Mouse (Mus musculus) retina, postnatal 7 days (tissue): Measurements from ENCODE around the gene Fancl.
A peak's percentile ranks its signal among the peaks of the same experiment; 100 is the strongest.
"Not testable (repeated sequence)": the region's sequence is repeated elsewhere in the genome, so short reads cannot be mapped to it uniquely, and the experiment has no call there.

Source experiments
- DNase-seq: peaks from one replicate; pipeline ENCODE4 v3.0.0-alpha.2; 2012; ENCODE audit warnings: low read depth, low spot score

The Fancl gene

GRCm38 (mm10) chr11:26385971-26386370, at the start of gene Fancl:
TSS of gene Fancl (plus strand) at chr11:26386135.
- DNase-seq: no peak

- DNase-seq: no peak
These were observed 49.1 kb upstream of the Fancl start for GRCm38 (mm10) chr11:26336848-26337247.

GRCm38 (mm10) chr11:26370176-26370575, 15.8 kb upstream of the Fancl start:
- not testable (repeated sequence) for DNase-seq

DNA sequence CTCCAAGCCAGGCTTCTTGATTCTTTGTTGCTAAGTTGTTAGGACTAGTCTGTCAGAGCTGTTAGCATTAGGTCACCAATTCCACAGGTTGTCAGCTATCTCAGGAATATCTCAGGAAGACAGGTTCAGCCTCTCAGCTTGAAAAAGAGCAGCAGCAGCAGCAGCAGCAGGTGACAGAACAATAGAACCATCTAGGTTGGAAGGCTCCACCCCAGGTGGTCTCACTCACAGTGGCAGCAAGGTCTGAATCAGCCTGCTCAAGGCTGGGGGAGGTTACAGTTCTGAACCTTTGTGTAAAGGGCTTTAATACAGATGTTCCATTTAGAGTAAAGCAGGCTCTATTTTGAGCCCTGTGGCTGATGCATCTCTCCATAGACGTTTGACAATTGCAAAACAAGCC, 14.0 kb upstream of the Fancl start:
- not testable (repeated sequence) for DNase-seq

DNA sequence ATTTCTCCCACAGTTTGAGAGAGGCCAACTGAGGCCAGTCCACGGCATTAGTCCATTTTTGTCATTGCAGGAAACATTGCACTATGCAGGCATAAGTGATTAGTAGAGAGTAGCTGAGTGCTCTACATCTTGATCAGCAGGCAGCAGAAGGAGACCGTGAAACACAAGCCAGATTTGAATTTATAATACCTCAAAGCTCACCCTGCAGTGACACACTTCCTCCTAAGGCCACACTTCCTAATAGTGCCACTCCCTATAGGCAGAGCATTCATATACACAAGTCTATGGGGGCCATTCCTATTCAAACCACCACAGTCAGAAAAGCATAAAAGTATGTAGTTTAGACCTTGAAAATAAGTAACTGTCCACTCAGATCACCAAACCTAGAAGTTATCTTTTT, 11.8 kb upstream of the Fancl start:
- no peak for DNase-seq

- DNase-seq: no peak
These were observed 7.9 kb upstream of the Fancl start for GRCm38 (mm10) chr11:26378074-26378473.

GRCm38 (mm10) chr11:26381499-26381898, 4.4 kb upstream of the Fancl start:
- DNase-seq: no peak

- no peak for DNase-seq
These were observed 743 bp downstream of the Fancl start for GRCm38 (mm10) chr11:26386678-26387077.

- peak; percentile 92 for DNase-seq
These were observed 1.2 kb downstream of the Fancl start for GRCm38 (mm10) chr11:26387087-26387611.

GRCm38 (mm10) chr11:26395561-26395960, 9.6 kb downstream of the Fancl start:
- no peak for DNase-seq

GRCm38 (mm10) chr11:26412972-26413371, 27.0 kb downstream of the Fancl start:
- no peak for DNase-seq

DNA sequence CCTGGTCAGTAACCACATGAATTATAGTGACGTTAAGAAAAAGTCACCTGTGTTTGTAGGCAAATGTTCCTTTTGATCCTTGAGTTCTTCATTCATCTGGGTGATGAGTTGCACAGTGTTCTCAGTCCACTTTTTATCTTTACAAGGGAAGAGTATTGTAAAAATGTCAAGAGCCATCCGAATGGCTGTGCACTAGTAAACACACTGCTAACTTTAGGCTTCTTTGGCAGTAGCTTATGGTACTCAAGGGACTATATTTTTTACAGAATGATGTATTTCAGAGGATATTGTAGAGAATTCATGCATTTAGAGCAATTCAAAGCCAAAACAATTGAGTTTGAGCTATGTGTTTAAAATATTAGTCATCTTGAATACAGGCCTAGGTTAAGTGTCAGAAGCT, 35.5 kb downstream of the Fancl start:
- DNase-seq: no peak

DNA sequence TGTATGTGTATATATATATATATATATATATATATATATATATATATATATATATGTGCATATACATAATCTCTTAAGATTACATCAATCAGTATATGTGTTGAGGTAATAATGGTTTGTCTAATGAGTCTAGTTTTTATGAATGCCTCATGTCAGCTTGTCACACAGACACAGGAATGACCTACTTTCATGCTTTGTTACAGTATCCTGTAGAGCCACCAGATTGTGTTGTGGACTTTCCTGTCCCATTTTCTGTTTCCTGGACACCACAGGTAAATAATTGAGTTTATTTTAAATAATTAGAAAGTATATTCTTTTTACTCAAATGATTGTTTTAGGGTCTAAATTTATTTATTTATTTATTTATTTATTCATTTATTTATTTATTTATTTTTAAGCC, 48.3 kb downstream of the Fancl start:
- no peak for DNase-seq

- DNase-seq: no peak
These were observed 51.9 kb downstream of the Fancl start for GRCm38 (mm10) chr11:26437818-26438217.

DNA sequence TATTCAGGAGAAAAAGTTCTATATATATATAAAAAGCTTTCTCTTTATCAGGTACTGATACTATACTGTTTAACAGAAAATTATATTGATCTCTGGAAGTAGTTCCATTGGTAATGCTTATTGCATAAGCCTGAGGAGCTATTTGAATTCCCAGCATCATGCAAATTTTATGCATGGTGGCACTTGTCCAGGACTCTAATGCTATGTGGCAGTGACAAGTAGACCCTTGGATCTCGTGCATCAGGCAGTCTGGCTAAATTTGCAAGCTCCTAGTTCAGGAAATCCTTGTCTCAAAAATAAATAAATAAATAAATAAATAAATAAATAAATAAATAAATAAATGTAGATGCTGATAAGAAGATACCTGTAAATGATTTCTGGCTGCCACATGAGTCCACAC, 55.2 kb downstream of the Fancl start:
- DNase-seq: no peak

DNA sequence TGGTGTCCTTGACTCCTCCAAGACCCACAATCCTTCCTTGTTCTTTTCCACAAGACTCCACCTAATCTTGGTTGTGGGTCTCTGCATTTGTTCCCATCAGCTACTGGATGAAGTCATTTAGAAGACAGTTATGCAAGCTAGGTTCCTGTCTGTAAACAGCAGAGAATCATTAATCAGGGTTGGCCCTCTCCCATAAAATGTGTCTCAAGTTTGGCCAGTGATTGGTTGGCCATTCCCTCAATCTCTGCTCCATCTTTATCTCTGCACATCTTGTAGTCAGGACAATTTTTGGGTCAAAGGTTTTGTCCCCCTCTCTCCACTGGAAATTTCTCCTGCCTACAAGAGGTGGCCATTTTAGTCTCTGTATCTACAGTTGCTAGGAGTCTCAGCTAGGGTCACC, 58.4 kb downstream of the Fancl start:
- DNase-seq: no peak

DNA sequence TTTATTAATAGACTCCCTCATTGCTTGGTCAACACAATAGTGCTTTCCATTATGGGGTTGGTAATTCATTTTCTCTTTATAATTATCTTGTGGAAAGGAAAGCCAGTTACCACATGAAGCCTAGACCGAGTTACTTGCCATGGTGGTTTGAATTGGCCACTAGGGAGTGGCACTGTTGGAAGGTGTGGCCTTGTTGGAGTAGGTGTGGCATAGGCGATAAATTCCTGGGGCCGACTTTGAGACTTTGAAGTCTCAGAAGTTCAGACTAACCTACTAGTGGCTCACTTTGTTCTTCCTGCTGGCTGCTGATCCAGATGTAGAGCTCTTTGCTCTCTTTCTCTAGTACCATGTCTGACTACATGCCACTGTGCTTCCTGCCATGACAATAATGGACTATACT, 63.9 kb downstream of the Fancl start:
- no peak for DNase-seq

GRCm38 (mm10) chr11:26450636-26451035, 64.7 kb downstream of the Fancl start:
- DNase-seq: no peak

GRCm38 (mm10) chr11:26451228-26451627, 65.3 kb downstream of the Fancl start:
- DNase-seq: no peak

DNA sequence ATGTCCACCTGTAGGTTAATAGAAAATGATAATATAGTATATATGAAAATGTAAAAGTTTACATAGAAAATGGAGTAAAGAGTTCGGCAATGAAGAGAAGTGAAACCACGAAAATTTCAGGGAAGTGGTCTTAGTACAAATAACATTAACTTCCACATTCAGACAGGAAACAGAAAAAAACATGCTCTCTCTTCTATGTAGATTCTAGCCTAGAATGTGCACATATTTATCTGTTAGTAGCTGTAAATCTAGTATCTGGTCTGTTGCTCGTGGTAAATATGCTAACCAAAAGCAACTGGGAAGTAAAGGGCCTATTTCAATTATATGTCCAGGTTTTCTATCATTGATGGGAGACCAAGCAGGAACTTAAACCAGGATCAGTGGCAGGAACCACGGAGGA, 66.8 kb downstream of the Fancl start:
- no peak for DNase-seq

DNA sequence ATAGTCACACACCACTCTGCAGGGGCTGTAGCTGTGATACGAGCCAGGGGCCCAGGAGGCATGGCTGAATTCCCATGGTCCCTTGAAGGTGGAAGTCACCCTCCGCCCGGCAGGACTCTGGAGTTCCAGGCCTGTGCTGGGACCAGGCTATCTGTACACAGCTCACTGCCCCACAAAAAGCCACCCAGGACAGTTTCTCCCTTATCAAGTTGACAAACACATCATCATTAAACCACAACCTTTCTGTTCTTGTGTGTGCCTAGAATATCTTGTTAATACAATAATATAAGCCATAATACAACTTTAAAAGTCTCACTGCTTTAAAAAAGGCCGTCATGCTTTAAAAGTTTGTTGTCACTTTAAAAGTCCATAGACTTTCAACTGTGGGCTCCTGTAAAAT, 68.1 kb downstream of the Fancl start:
- no peak for DNase-seq

DNA sequence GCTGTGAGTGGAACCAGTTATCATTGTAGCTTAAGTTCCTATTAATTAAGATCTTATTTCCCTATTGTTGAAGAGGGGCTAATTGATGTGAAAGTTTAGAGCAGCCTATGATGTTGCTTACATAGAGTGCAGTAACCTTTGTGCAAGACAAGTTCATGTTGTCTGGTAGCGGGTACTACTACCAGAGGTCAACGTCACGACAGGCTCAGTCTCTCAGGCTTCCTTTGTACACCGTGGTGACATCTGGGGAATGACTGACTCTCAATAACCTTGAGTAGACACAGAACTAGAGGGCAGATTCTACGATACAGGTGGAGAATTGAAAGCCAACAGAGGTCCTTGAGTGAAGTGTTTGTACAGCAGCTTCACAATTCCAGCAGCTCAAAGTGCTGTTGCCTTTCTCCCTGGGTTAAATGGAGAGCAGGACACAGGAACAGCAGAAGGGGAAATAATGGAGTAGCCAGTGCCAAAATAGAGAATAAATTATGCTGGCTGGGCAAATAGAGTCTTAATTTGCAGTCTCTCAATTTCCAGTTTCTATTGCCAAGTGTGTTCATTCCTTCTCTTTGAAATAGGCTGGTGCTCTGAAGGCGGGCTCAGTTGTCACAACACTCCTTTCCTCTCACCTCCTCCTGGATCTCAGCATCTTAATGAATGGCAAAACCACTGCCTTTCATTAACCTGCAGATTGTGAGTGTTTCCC, 91.3 kb downstream of the Fancl start:
- DNase-seq: no peak

GRCm38 (mm10) chr11:26481691-26482242, 95.8 kb downstream of the Fancl start:
- no peak for DNase-seq
